In genomic region chr8:103475816-103476797, GRCm38 (mm10) we compare ENCODE assay signal across 20 mouse cellular contexts.
A peak's percentile ranks its signal among the peaks of the same experiment; 100 is the strongest.
DNase-seq lines count a peak whose midpoint lies in the region; ATAC-seq lines count a peak whose summit lies in the region.
"Had no signal": no experiment of that assay in that cellular context is flagged by ENCODE, and none has a peak within 500 bp of the region (broad histone marks: within the 10 kb centered on the region; RNA-seq: fewer than 3 reads in every experiment).

No protein-coding gene starts in this region.

- no peak for DNase-seq in forebrain, embryonic 11.5 days (ENCODE audit: low spot score)
- DNase-seq in lung, postnatal 36 days: peak; percentile 9
- DNase-seq in lung, postnatal 25 days (ENCODE audit: low spot score): no peak
- DNase-seq in brain, adult 2 months (ENCODE audit: low read depth, low spot score): peak; percentile 37
- DNase-seq in gonadal fat pad, adult 2 months (ENCODE audit: low read depth): peak; percentile 5
- no peak for DNase-seq in liver, embryonic 11.5 days (ENCODE audit: low spot score)
- DNase-seq: adrenal gland, adult 2 months; cerebellum, adult 11 months; cerebellum, postnatal 14 days; embryo, embryonic 11 days; heart, postnatal 4 days; kidney, adult 9 months; lung, adult 2 months; thymus, postnatal 4 days had no signal

- H3K4me1 ChIP-seq in forebrain, embryonic 11.5 days (replicated peaks; ENCODE audit: control insufficient read depth, insufficient read depth, low read length): no peaks in the 10 kb centered on the region
- H3K4me1 ChIP-seq in forebrain, embryonic 12.5 days: no peaks in the 10 kb centered on the region; the same call in 1 of the 2 replicates
- H3K4me1 ChIP-seq in liver, embryonic 12.5 days: no peaks in the 10 kb centered on the region
- H3K4me1 ChIP-seq in liver, embryonic 11.5 days (replicated peaks; ENCODE audit: control insufficient read depth, insufficient read depth, low read length): no peaks in the 10 kb centered on the region
- H3K4me1 ChIP-seq: heart, embryonic 13.5 days; limb, embryonic 15.5 days; neural tube, embryonic 12.5 days had no signal

- no peaks in the 10 kb centered on the region for H3K36me3 ChIP-seq in forebrain, embryonic 11.5 days (ENCODE audit: control insufficient read depth, insufficient read depth, low read length)
- H3K36me3 ChIP-seq in forebrain, embryonic 12.5 days (replicated peaks): no peaks in the 10 kb centered on the region
- H3K36me3 ChIP-seq in liver, embryonic 12.5 days: no peaks in the 10 kb centered on the region
- no peaks in the 10 kb centered on the region for H3K36me3 ChIP-seq in liver, embryonic 11.5 days (ENCODE audit: control insufficient read depth, insufficient read depth, low read length)
- H3K36me3 ChIP-seq: heart, embryonic 13.5 days; limb, embryonic 15.5 days; neural tube, embryonic 12.5 days had no signal

- no peak overlapping the region for H3K27ac ChIP-seq in forebrain, embryonic 11.5 days (ENCODE audit: low read depth, low read length)
- no peak overlapping the region for H3K27ac ChIP-seq in forebrain, embryonic 12.5 days
- H3K27ac ChIP-seq in liver, embryonic 12.5 days: no peak overlapping the region
- H3K27ac ChIP-seq in liver, embryonic 11.5 days (ENCODE audit: low read depth, low read length): no peak overlapping the region
- H3K27ac ChIP-seq: heart, embryonic 13.5 days; limb, embryonic 15.5 days; neural tube, embryonic 12.5 days had no signal

- no peaks in the 10 kb centered on the region for H3K9me3 ChIP-seq in forebrain, embryonic 11.5 days (ENCODE audit: control insufficient read depth, low read length)
- H3K9me3 ChIP-seq in forebrain, embryonic 12.5 days: no peaks in the 10 kb centered on the region
- H3K9me3 ChIP-seq in liver, embryonic 12.5 days (replicated peaks): no peaks in the 10 kb centered on the region
- H3K9me3 ChIP-seq in liver, embryonic 11.5 days (ENCODE audit: control insufficient read depth, low read length): no peaks in the 10 kb centered on the region
- H3K9me3 ChIP-seq: heart, embryonic 13.5 days; limb, embryonic 15.5 days; neural tube, embryonic 12.5 days had no signal

- H3K27me3 ChIP-seq in forebrain, embryonic 11.5 days (ENCODE audit: control insufficient read depth, insufficient read depth, low read length): no peaks in the 10 kb centered on the region
- H3K27me3 ChIP-seq in forebrain, embryonic 12.5 days: peaks cover 14% of the 10 kb centered on the region; the same call in 1 of the 2 replicates
- H3K27me3 ChIP-seq in liver, embryonic 12.5 days (replicated peaks): no peaks in the 10 kb centered on the region
- H3K27me3 ChIP-seq in liver, embryonic 11.5 days (replicated peaks; ENCODE audit: control insufficient read depth, insufficient read depth, low read length): no peaks in the 10 kb centered on the region
- H3K27me3 ChIP-seq: heart, embryonic 13.5 days; limb, embryonic 15.5 days; neural tube, embryonic 12.5 days had no signal

- WGBS in forebrain, embryonic 11.5 days: 49% methylated on average over 12 of the region's 12 CpGs
- 42% methylated on average over 12 of the region's 12 CpGs for WGBS in forebrain, embryonic 12.5 days
- WGBS in liver, embryonic 12.5 days (ENCODE audit: insufficient replicate concordance): 75% methylated on average over 12 of the region's 12 CpGs
- WGBS in liver, embryonic 11.5 days: 86% methylated on average over 12 of the region's 12 CpGs

- H3K4me3 ChIP-seq in forebrain, embryonic 11.5 days (ENCODE audit: low read depth, low read length): no peak overlapping the region
- H3K4me3 ChIP-seq in forebrain, embryonic 12.5 days (replicated peaks): no peak overlapping the region
- H3K4me3 ChIP-seq in liver, embryonic 12.5 days: no peak overlapping the region
- no peak overlapping the region for H3K4me3 ChIP-seq in liver, embryonic 11.5 days (ENCODE audit: low read depth, low read length)
- H3K4me3 ChIP-seq: heart, embryonic 13.5 days; limb, embryonic 15.5 days; neural tube, embryonic 12.5 days had no signal

- ATAC-seq in forebrain, embryonic 11.5 days (replicated peaks; ENCODE audit: low FRiP score): peak; percentile 55
- no peak for ATAC-seq in forebrain, embryonic 12.5 days (ENCODE audit: low FRiP score)
- no peak for ATAC-seq in liver, embryonic 12.5 days
- no peak for ATAC-seq in liver, embryonic 11.5 days (replicated peaks; ENCODE audit: low FRiP score)
- ATAC-seq: inflammation-experienced regulatory T-cells, adult 6 months had no signal

- no peak overlapping the region for H3K9ac ChIP-seq in forebrain, embryonic 11.5 days (ENCODE audit: low read length)
- no peak overlapping the region for H3K9ac ChIP-seq in forebrain, embryonic 12.5 days
- no peak overlapping the region for H3K9ac ChIP-seq in liver, embryonic 12.5 days
- no peak overlapping the region for H3K9ac ChIP-seq in liver, embryonic 11.5 days (ENCODE audit: low read depth, low read length)
- H3K9ac ChIP-seq: heart, embryonic 13.5 days; limb, embryonic 15.5 days; neural tube, embryonic 12.5 days had no signal

- H3K4me2 ChIP-seq in forebrain, embryonic 11.5 days (ENCODE audit: low read depth, low read length, severe bottlenecking): no peak overlapping the region
- no peak overlapping the region for H3K4me2 ChIP-seq in forebrain, embryonic 12.5 days
- no peak overlapping the region for H3K4me2 ChIP-seq in liver, embryonic 12.5 days
- H3K4me2 ChIP-seq in liver, embryonic 11.5 days: no peak overlapping the region
- H3K4me2 ChIP-seq: heart, embryonic 13.5 days; limb, embryonic 15.5 days; neural tube, embryonic 12.5 days had no signal

Comparison
In these comparisons a context has a peak if more than half of its experiments do, and no peak if none do; other contexts are left out.
1. DNase-seq: peak in lung, postnatal 36 days (single experiment), brain, adult 2 months (single experiment) and gonadal fat pad, adult 2 months (single experiment); none in forebrain, embryonic 11.5 days (single experiment), lung, postnatal 25 days (single experiment) and liver, embryonic 11.5 days (single experiment).